Mouse (Mus musculus) mouse embryonic stem cell (cell line): ENCODE data around the gene Sf3b4.
"Not testable (repeated sequence)": the region's sequence is repeated elsewhere in the genome, so short reads cannot be mapped to it uniquely, and the experiment has no call there.

Experiments used
- in situ Hi-C, 2 experiments: fragments of 300-500 bp; cut with MboI; formaldehyde crosslinking; loops; 1 replicate in 1 of 2; 3 replicates in 1 of 2; pipeline ENCODE4 v1.14.3; 2019 to 2020; ENCODE audit warnings: low sequenced_read_pairs in 2 of 2, low pct_unique_long_range_greater_than_20kb in 1 of 2, mixed read lengths in 1 of 2; ENCODE audit not compliant: unreplicated experiment in 1 of 2

Gene Sf3b4

GRCm38 (mm10) chr3:96170976-96171545 is 1.1 kb upstream of the Sf3b4 start:
- in situ Hi-C loops = no loop called here

- in situ Hi-C loops = no loop called here
Observed at GRCm38 (mm10) chr3:96171583-96172196, 442 bp upstream of the Sf3b4 start.

- in situ Hi-C loops = no loop called here
Observed at GRCm38 (mm10) chr3:96173185-96173584, 1.1 kb downstream of the Sf3b4 start.

- in situ Hi-C loops = not testable (repeated sequence)
Observed at GRCm38 (mm10) chr3:96174042-96174441, 1.9 kb downstream of the Sf3b4 start.

GRCm38 (mm10) chr3:96175251-96175650 is 3.1 kb downstream of the Sf3b4 start:
- in situ Hi-C loops = no loop called here

GRCm38 (mm10) chr3:96178427-96178826 is 6.3 kb downstream of the Sf3b4 start:
- in situ Hi-C loops = no loop called here

- in situ Hi-C loops = no loop called here
Observed at GRCm38 (mm10) chr3:96178902-96179301, 6.8 kb downstream of the Sf3b4 start.

GRCm38 (mm10) chr3:96179531-96179930 is 7.4 kb downstream of the Sf3b4 start:
- in situ Hi-C loops = no loop called here

- in situ Hi-C loops = no loop called here
Observed at GRCm38 (mm10) chr3:96180727-96181477, 8.8 kb downstream of the Sf3b4 start, which contains the start of gene Sv2a. Gene Sv2a, plus strand, starts transcription at chr3:96181151.

GRCm38 (mm10) chr3:96181510-96182381 is 9.6 kb downstream of the Sf3b4 start:
- in situ Hi-C loops = no loop called here

- in situ Hi-C loops = no loop called here
Observed at GRCm38 (mm10) chr3:96182382-96182776, 10.2 kb downstream of the Sf3b4 start.

- in situ Hi-C loops = no loop called here
Observed at GRCm38 (mm10) chr3:96192977-96193376, 20.8 kb downstream of the Sf3b4 start.

- in situ Hi-C loops = no loop called here
Observed at GRCm38 (mm10) chr3:96194966-96195365, 22.8 kb downstream of the Sf3b4 start.

GRCm38 (mm10) chr3:96195616-96196313 is 23.6 kb downstream of the Sf3b4 start:
- in situ Hi-C loops = no loop called here

- in situ Hi-C loops = no loop called here
Observed at GRCm38 (mm10) chr3:96196437-96197128, 24.5 kb downstream of the Sf3b4 start.

GRCm38 (mm10) chr3:96197129-96197749 is 25.1 kb downstream of the Sf3b4 start:
- in situ Hi-C loops = no loop called here

GRCm38 (mm10) chr3:96198181-96198580 is 26.0 kb downstream of the Sf3b4 start:
- in situ Hi-C loops = no loop called here
